In genomic region chr13:102737811-102738210, GRCm38 (mm10) we compare ENCODE assay signal across 17 mouse cellular contexts.
"Had no signal": no experiment of that assay in that cellular context is flagged by ENCODE, and none has a peak within 500 bp of the region (broad histone marks: within the 10 kb centered on the region; RNA-seq: fewer than 3 reads in every experiment).

No protein-coding gene starts in this region.

- H3K4me2 ChIP-seq: lung, embryonic 15.5 days; midbrain, embryonic 11.5 days; midbrain, embryonic 13.5 days; midbrain, embryonic 15.5 days; neural tube, embryonic 12.5 days; stomach, embryonic 15.5 days had no signal

- H3K27me3 ChIP-seq: lung, embryonic 15.5 days; megakaryocyte, embryonic 14.5 days; midbrain, embryonic 13.5 days; midbrain, embryonic 15.5 days; neural tube, embryonic 12.5 days; stomach, embryonic 15.5 days had no signal

- H3K9me3 ChIP-seq: lung, embryonic 15.5 days; megakaryocyte, embryonic 14.5 days; midbrain, embryonic 13.5 days; midbrain, embryonic 15.5 days; neural tube, embryonic 12.5 days; stomach, embryonic 15.5 days had no signal

- H3K27ac ChIP-seq: lung, embryonic 15.5 days; macrophage; midbrain, embryonic 13.5 days; midbrain, embryonic 15.5 days; neural tube, embryonic 12.5 days; stomach, embryonic 15.5 days; stomach, postnatal 0 days had no signal

- H3K4me3 ChIP-seq: lung, embryonic 15.5 days; megakaryocyte, embryonic 14.5 days; midbrain, embryonic 13.5 days; midbrain, embryonic 15.5 days; neural tube, embryonic 12.5 days; stomach, embryonic 15.5 days had no signal

- H3K9ac ChIP-seq: lung, embryonic 15.5 days; midbrain, embryonic 13.5 days; midbrain, embryonic 15.5 days; neural tube, embryonic 12.5 days; stomach, embryonic 15.5 days had no signal

- ATAC-seq: lung, postnatal 0 days; midbrain, embryonic 13.5 days; midbrain, embryonic 15.5 days had no signal

- DNase-seq: lung, adult 2 months; lung, postnatal 14 days; lung, postnatal 36 days; right cerebral cortex, postnatal 14 days; thymus, adult 2 months; thymus, postnatal 25 days; thymus, postnatal 4 days had no signal

- H3K4me1 ChIP-seq: lung, embryonic 15.5 days; midbrain, embryonic 13.5 days; midbrain, embryonic 15.5 days; stomach, embryonic 15.5 days had no signal
